Mouse (Mus musculus) megakaryocyte progenitor cell, adult 5-6 weeks (primary cell): ENCODE measurements around the gene Dgke. TPM values are rescaled to one million over a fixed set of nuclear protein-coding genes. Genes with fewer than 3 reads are reported as not detected.
"Not testable (repeated sequence)": the region's sequence is repeated elsewhere in the genome, so short reads cannot be mapped to it uniquely, and the experiment has no call there.

Source experiments
- ATAC-seq: replicated peaks from 2 replicates; pipeline ENCODE4 v1.8.0; 2016; ENCODE audit warnings: mild to moderate bottlenecking, moderate TSS enrichment, inconsistent platforms; ENCODE audit not compliant: poor library complexity
- total RNA-seq, 2 experiments: library from RNA; stranded (forward) in 1 of 2; stranded (reverse) in 1 of 2; fragments of 157-497, 149-512 nt in 1 of 2; fragments of 200-1000 nt in 1 of 2; gene quantifications; 2 replicates each; pipeline versions ENCODE4 v1.2.3 to v1.2.4; 2015 to 2017

The Dgke gene
- total RNA-seq, 2 experiments from 2014 or later, result 3.6 to 4.6 TPM

GRCm38 (mm10) chr11:89006404-89006803 lies 60.2 kb downstream of the Dgke start:
- peak; percentile 76 for ATAC-seq

- no peak for ATAC-seq
Measured at GRCm38 (mm10) chr11:89005473-89005872, 61.2 kb downstream of the Dgke start.

DNA sequence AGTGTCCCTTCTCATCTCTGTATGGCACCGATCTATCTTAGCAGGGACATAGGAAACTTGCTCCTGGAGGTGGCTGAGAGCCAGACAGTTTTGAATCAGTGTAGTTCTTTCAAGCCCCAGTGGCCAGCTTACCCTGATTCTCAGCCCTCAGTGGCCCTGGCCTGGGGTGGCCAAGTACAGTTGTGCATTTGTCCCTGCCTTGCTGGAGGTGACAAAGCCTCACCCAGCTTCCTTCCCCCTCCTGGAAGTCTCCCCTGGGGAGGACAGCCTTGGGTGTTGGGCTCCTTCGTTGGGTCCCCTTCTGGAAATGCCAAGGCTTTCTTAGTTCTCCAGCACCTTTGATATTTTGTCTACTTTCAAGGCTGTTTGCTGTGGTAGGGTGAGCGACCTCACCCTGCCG lies 62.9 kb downstream of the Dgke start:
- no peak for ATAC-seq

- ATAC-seq, result no peak
Measured at GRCm38 (mm10) chr11:89003078-89003477, 63.6 kb downstream of the Dgke start.

DNA sequence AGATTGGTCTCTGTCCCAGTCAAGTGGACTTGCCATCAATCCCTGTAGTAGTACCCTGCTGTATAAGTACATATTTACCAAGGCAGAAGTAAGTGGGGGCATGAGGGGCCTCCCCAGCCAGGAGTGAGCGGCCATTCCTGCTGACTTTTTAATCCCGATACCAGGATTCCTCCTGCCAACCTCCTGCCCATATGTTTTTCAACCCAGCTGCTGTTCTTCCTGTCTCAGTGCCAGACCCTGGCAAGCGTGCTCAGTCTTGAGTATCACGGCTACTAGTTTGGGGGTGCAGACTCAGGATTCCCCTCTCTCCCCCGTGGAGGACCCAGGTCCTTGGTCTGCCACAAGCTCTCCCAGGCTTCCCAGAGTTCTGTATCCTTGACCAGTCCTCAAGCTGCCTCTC lies 64.0 kb downstream of the Dgke start:
- ATAC-seq, result no peak

DNA sequence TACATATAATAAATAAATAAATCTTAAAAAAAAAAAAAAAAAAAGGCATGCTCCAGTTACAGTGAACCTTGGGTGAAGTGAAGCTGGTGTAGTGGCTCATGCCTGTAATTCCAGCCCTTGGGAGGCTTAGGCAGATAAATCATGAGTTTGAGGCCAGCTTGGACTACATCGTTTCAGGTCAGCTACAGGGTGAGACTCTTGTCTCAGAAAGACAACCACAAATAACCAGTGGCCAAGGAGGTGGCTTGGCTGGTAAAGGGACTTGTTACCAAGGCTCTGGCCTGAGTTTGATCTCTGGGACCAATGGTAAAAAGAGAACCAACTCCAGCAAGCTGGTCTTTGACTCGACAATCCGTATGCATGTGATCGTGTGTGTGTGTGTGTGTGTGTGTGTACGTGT lies 64.6 kb downstream of the Dgke start:
- ATAC-seq, result no peak

DNA sequence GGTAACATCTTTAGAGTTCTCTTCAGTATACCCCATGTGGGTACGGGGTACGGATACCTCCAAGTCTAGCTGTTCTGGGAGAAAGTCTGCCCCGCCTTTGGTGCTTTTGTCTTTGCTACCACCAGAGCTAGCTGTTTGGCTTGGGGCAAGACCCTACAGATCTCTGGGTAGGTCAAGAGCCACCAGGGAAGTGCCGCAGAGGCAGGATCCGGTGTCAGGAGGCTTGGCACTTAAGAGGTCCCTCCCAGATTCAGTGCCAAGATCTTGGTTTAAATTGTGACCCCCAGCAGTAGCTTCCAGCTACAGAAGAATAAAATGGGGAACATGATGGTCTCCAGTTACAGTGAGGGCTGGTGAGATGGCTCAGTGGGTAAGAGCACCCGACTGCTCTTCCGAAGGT lies 65.1 kb downstream of the Dgke start:
- ATAC-seq, result no peak

DNA sequence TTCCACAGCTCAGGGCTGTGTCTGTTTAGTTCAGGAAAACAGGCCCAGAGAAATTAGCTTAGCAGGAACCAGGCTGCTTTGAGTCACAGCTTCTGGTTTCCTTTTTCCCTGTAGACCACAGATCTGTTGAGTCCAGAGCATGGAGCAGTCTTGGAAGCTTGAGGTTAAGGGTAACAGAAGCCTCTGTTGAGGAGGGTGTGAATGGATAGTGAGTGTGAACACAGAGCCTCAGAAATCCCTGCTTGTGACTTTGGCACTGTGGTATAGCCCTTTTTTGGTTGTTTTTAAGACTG lies 66.2 kb downstream of the Dgke start:
- no peak for ATAC-seq

DNA sequence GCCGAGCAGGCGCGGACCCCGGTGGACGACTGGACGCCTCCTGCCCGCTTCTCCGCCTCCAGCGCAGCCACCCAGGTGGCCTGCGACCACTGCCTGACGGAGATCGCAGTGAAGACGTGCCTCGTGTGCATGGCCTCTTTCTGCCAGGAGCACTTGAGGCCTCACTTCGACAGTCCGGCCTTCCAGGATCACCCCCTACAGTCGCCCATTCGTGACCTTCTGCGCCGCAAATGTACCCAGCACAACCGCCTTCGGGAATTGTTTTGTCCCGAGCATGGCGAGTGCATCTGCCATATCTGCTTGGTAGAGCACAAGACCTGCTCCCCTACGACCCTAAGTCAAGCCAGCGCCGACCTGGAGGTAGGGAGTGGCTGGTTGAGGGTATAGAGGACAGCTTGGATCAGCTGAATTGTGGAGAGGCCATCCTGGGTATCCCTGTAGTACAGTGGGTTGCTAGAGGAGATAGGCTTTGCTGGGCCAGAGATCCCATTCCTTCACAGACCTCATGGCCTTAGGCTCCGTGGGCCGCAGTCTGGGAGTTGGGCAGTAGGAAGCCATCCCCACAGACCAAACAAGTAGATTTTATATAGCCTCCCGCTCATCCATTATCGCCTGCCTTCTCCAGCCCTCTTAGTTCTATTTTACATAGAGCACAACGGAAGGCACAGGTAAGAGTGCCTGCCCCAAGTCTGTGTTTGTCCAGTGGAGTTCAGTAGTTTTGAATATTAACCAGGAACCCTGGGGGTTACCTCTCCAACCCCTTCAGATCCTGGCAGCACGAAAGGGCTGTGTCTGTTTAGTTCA lies 66.7 kb downstream of the Dgke start:
- peak; percentile 29; the same call in 1 of the 2 replicates for ATAC-seq

- ATAC-seq, result peak; percentile 85
Measured at GRCm38 (mm10) chr11:88998974-88999722, 67.5 kb downstream of the Dgke start, which contains the start of gene Trim25. Gene Trim25 (plus strand): TSS chr11:88999376.

DNA sequence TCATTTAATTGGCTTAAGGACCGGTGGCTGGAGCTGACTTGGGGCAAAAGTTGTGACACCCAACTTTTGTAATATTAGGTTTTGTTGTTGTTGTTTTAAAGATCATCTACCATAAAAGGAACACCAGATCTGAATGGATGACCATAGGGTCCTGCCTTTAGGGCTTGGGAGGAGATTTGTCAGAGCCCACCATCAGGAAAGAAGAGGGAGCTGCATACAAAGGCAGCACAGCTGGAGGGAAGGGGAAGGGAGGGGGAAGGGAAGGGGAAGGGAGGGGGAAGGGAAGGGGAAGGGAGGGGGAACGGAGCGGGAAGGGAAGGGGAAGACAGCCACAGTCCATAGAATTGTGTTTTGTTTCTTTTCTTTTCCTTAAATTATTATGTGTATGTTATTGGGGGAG lies 68.2 kb downstream of the Dgke start:
- ATAC-seq, result no peak

DNA sequence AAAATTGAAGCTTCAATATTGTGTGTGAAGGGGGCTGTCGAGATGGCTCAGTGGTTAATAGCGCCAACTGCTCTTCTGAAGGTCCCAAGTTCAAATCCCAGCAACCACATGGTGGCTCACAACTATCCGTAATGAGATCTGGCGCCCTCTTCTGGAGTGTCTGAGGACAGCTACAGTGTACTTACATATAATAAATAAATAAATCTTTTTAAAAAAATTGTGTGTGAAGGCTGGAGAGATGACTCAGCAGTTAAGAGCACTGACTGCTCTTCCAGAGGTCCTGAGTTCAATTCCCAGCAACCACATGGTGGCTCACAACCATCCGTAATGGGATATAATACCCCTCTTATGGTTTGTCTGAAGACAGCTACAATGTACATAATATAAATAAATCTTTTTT lies 69.3 kb downstream of the Dgke start:
- ATAC-seq, result not testable (repeated sequence)

GRCm38 (mm10) chr11:88996427-88996826 lies 70.2 kb downstream of the Dgke start:
- no peak for ATAC-seq

DNA sequence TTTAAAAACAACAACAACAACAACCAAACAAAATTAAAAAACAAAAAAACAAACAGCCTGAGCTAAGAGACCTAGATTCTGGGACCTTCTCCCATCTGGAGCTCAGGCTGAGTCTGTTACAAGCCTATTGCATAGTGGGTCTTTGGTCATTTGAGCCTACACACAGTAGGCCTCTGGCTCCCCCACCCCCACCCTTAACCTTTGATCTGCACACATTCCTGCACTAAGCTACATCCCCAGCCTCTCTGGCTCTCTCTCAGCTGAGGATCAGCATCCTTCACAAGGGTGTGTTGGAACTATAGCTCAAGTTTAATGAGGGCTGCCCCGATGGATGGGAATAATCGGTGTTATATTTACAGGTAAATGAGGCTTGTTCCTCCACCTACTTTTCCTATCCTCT lies 71.0 kb downstream of the Dgke start:
- no peak for ATAC-seq

DNA sequence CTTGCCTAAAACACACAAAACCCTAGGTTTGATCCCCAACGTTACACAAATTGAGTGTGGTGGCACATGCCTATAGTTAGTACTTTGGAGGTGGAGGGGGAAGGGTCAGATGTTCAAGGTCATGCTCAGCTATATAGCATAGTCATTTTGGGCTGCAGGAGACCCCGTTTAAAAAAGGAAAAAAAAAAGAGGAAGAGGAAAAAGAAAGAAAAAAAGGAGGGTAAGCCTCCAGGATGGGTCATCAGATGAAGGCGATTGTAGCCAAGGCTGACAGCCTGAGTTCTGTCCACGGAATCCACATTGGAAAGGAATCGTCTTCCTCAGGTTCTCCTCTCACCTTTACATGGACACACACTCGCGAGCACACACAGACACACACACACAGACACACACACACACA lies 72.2 kb downstream of the Dgke start:
- ATAC-seq, result no peak

- ATAC-seq, result peak; percentile 89
Measured at GRCm38 (mm10) chr11:88993625-88994024, 73.0 kb downstream of the Dgke start.

GRCm38 (mm10) chr11:88993186-88993585 lies 73.5 kb downstream of the Dgke start:
- no peak for ATAC-seq

- ATAC-seq, result peak; percentile 93
Measured at GRCm38 (mm10) chr11:88989530-88989929, 77.1 kb downstream of the Dgke start.

- ATAC-seq, result no peak
Measured at GRCm38 (mm10) chr11:88988956-88989355, 77.7 kb downstream of the Dgke start.

DNA sequence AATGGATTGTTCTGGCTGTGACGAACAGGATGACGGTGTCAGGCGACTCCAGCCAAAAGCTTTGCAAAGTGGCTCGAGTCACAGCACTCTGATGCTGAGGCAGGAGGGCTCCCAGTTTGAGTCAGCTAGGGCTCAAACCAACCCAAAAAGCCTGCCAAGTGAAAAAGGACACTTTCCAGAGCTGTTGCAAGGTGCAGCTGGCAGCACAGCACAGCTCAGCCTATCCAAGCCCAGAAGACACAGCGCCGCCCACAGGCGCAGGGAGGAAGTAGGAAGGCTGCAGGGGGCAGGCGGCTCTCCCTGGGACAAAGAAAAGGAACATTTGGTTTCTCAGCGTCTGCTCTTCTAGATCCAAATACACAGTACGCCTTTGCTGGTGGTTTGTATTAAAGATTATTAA lies 80.0 kb downstream of the Dgke start:
- ATAC-seq, result peak; percentile 40; the same call in 1 of the 2 replicates
